Mouse (Mus musculus) liver, embryonic 15.5 days (tissue): ENCODE data around the gene Vmn1r56. TPM values are rescaled to one million over a fixed set of nuclear protein-coding genes. Genes with fewer than 3 reads are reported as not detected.
"Not testable (repeated sequence)": the region's sequence is repeated elsewhere in the genome, so short reads cannot be mapped to it uniquely, and the experiment has no call there.

ENCODE experiments used
- ATAC-seq: fragments of 200-750 bp; cut with Nextera tagmentation; 2 replicates; pipeline ENCODE4 v1.8.0; 2017; ENCODE audit warnings: moderate number of reproducible peaks, mild to moderate bottlenecking, moderate library complexity; ENCODE audit not compliant: insufficient read depth
- H3K27ac ChIP-seq: fragments of 300-500 bp; sonication (generic); replicated peaks from 2 replicates; pipeline ENCODE4 v1.5.1; 2015; ENCODE audit warnings: mild to moderate bottlenecking, inconsistent platforms
- H3K27me3 ChIP-seq: fragments of 300-500 bp; sonication (generic); 2 replicates; pipeline ENCODE4 v1.6.1; 2015; ENCODE audit warnings: mild to moderate bottlenecking, inconsistent platforms
- H3K36me3 ChIP-seq: fragments of 300-500 bp; sonication (generic); replicated peaks from 2 replicates; pipeline ENCODE4 v1.6.1; 2015; ENCODE audit warnings: moderate library complexity, mild to moderate bottlenecking, inconsistent platforms
- H3K4me1 ChIP-seq: fragments of 300-500 bp; sonication (generic); replicated peaks from 2 replicates; pipeline ENCODE4 v1.6.1; 2015; ENCODE audit warnings: inconsistent platforms
- H3K4me2 ChIP-seq: fragments of 300-500 bp; sonication (generic); 2 replicates; pipeline ENCODE4 v1.6.1; 2015; ENCODE audit warnings: moderate library complexity, mild to moderate bottlenecking, inconsistent platforms
- H3K4me3 ChIP-seq: fragments of 300-500 bp; sonication (generic); replicated peaks from 2 replicates; pipeline ENCODE4 v1.5.1; 2015; ENCODE audit warnings: mild to moderate bottlenecking, inconsistent platforms
- H3K9ac ChIP-seq: fragments of 300-500 bp; sonication (generic); 2 replicates; pipeline ENCODE4 v1.6.1; 2015; ENCODE audit warnings: moderate library complexity, mild to moderate bottlenecking, inconsistent platforms
- H3K9me3 ChIP-seq: fragments of 300-500 bp; sonication (generic); replicated peaks from 2 replicates; pipeline ENCODE4 v1.6.1; 2016; ENCODE audit warnings: inconsistent platforms
- WGBS: fragments of 180-500 bp; shearing (Covaris S2); methylation state at CpG from one replicate; pipeline ENCODE4 v1.1.7; 2015; ENCODE audit warnings: mixed read lengths; ENCODE audit not compliant: insufficient replicate concordance; 5-methylcytosine and 5-hydroxymethylcytosine counted together
- polyA plus RNA-seq: library from polyadenylated mRNA; unstranded; fragments of >200 nt; fragmentation: Nextera tagmentation; extraction: Ambion mirVana; gene quantifications from 2 replicates; pipeline ENCODE4 v1.2.1, GENCODE M21; 2015

Gene Vmn1r56
- not detected in 2 replicates for polyA plus RNA-seq

- not testable (repeated sequence) for H3K36me3 ChIP-seq, H3K27me3 ChIP-seq, H3K4me2 ChIP-seq, ATAC-seq, H3K9me3 ChIP-seq, H3K4me3 ChIP-seq, H3K9ac ChIP-seq, H3K4me1 ChIP-seq, H3K27ac ChIP-seq
Observed at GRCm38 (mm10) chr7:5196647-5197046, at the start of gene Vmn1r56. Gene Vmn1r56 (minus strand): TSS chr7:5196747.

DNA sequence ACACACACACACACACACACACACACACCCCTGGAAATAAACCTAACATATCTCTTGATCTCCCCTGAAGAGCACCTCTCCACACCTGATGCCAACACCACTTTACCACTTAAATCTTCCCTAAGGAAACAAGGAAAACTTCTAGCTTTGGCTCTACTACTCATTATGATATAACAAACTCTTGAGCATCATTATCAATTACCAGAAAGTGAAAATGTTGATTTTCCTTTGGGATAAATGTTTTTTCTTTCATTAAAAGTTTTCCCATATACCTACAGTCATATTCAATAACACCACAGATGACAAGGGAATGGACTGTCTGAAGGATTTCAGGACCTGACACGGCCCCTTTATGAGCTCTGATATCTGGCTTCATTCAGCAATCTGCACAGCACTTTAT is 21.6 kb upstream of the Vmn1r56 start, which contains the start of gene Vmn1r57:
TSS of gene Vmn1r57 (plus strand) at position 301 of the 400 bp plus-strand sequence.
- H3K36me3 ChIP-seq = not testable (repeated sequence)
- 36% methylated on average over 1 of the region's 1 CpGs for WGBS

DNA sequence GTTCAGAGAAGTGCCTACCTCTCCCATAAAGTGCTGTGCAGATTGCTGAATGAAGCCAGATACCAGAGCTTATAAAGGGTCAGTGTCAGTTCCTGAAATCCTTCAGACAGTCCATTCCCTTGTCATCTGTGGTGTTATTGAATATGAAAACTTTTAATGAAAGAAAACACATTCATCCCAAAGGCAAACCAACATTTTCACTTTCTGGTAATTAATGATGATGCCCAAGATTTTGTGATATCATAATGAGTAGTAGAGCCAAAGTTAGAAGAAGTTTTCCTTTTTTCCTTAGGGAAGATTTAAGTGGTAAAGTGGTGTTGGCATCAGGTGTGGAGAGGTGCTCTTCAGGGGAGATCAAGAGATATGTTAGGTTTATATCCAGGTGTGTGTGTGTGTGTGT is 47.0 kb downstream of the Vmn1r56 start, which contains the start of gene Vmn1r55:
TSS of gene Vmn1r55 (minus strand) at position 101 of the 400 bp plus-strand sequence.
- not testable (repeated sequence) for H3K4me2 ChIP-seq, H3K27ac ChIP-seq, H3K9ac ChIP-seq, H3K36me3 ChIP-seq, H3K4me3 ChIP-seq, H3K9me3 ChIP-seq, H3K27me3 ChIP-seq, ATAC-seq, H3K4me1 ChIP-seq

More for the DNA sequence above, 21.6 kb upstream of the Vmn1r56 start, which contains the start of gene Vmn1r57:
- not testable (repeated sequence) for H3K9me3 ChIP-seq, H3K4me3 ChIP-seq, H3K27ac ChIP-seq, ATAC-seq, H3K27me3 ChIP-seq, H3K4me1 ChIP-seq, H3K4me2 ChIP-seq, H3K9ac ChIP-seq

Other genes with a start within 250 kb of the Vmn1r56 start
- 0.07 TPM in 1 of 2 replicates, not detected in the other for gene Sbk2, start 232.3 kb downstream of the Vmn1r56 start, polyA plus RNA-seq
- not detected in 2 replicates for gene Sbk3, start 225.6 kb downstream of the Vmn1r56 start, polyA plus RNA-seq
- 3.3 and 4.6 TPM in 2 replicates for gene Zfp579, start 200.6 kb downstream of the Vmn1r56 start, polyA plus RNA-seq
- 9.3 and 10.0 TPM in 2 replicates for gene Zfp524, start 182.3 kb downstream of the Vmn1r56 start, polyA plus RNA-seq
- gene Fiz1, start 182.1 kb downstream of the Vmn1r56 start, polyA plus RNA-seq = 15.6 and 17.9 TPM in 2 replicates
- gene Gm44973, start 181.3 kb downstream of the Vmn1r56 start, polyA plus RNA-seq = 0.53 and 1.2 TPM in 2 replicates
- 1.3 and 1.5 TPM in 2 replicates for gene Zfp865, start 176.4 kb downstream of the Vmn1r56 start, polyA plus RNA-seq
- gene Ccdc106, start 176.2 kb downstream of the Vmn1r56 start, polyA plus RNA-seq = 0.28 and 0.40 TPM in 2 replicates
- not detected in 2 replicates for gene 4632433K11Rik, start 162.6 kb downstream of the Vmn1r56 start, polyA plus RNA-seq
- gene Zfp784, start 158.3 kb downstream of the Vmn1r56 start, polyA plus RNA-seq = 1.2 and 1.4 TPM in 2 replicates
- 1.7 and 2.0 TPM in 2 replicates for gene Zfp580, start 145.2 kb downstream of the Vmn1r56 start, polyA plus RNA-seq
- gene U2af2, start 134.6 kb downstream of the Vmn1r56 start, polyA plus RNA-seq = 59.4 and 60.8 TPM in 2 replicates
- gene Epn1, start 116.5 kb downstream of the Vmn1r56 start, polyA plus RNA-seq = 49.2 and 54.5 TPM in 2 replicates
- not detected in 2 replicates for gene Rfpl4, start 79.8 kb downstream of the Vmn1r56 start, polyA plus RNA-seq
- 0.18 and 0.21 TPM in 2 replicates for gene Rasl2-9, start 70.8 kb downstream of the Vmn1r56 start, polyA plus RNA-seq
- not detected in 2 replicates for gene Vmn1r55, start 47.1 kb downstream of the Vmn1r56 start, polyA plus RNA-seq
- not detected in 2 replicates for gene Vmn1r57, start 21.7 kb upstream of the Vmn1r56 start, polyA plus RNA-seq
- gene Gm5065, start 153.8 kb upstream of the Vmn1r56 start, polyA plus RNA-seq = not detected in 2 replicates
- not detected in 2 replicates for gene Nlrp2, start 154.3 kb upstream of the Vmn1r56 start, polyA plus RNA-seq
- not detected in 2 replicates for gene Vmn1r58, start 216.6 kb upstream of the Vmn1r56 start, polyA plus RNA-seq